Mouse (Mus musculus) limb, embryonic 11.5 days (tissue): Measurements from ENCODE around the gene Zdhhc14. TPM values are rescaled to one million over a fixed set of nuclear protein-coding genes. Genes with fewer than 3 reads are reported as not detected.

ENCODE experiments used
- ATAC-seq: fragments of 200-750 bp; cut with Nextera tagmentation; 2 replicates; pipeline ENCODE4 v1.8.0; 2017; ENCODE audit warnings: low read depth; ENCODE audit not compliant: insufficient number of reproducible peaks, low FRiP score, low TSS enrichment
- DNase-seq: peaks from one replicate; pipeline ENCODE4 v3.0.0-alpha.2; 2015; ENCODE audit warnings: low spot score
- H3K27ac ChIP-seq: fragments of 300-500 bp; sonication (generic); replicated peaks from 2 replicates; pipeline ENCODE4 v1.5.1; 2014; ENCODE audit warnings: low read depth, mild to moderate bottlenecking, low read length
- H3K27me3 ChIP-seq: fragments of 300-500 bp; sonication (generic); 2 replicates; pipeline ENCODE4 v1.6.1; 2014; ENCODE audit warnings: mild to moderate bottlenecking, low read length, mixed read lengths; ENCODE audit not compliant: control insufficient read depth, insufficient read depth
- H3K36me3 ChIP-seq: fragments of 300-500 bp; sonication (generic); 2 replicates; pipeline ENCODE4 v1.6.1; 2014; ENCODE audit warnings: mild to moderate bottlenecking, low read length, moderate library complexity, mixed read lengths; ENCODE audit not compliant: control insufficient read depth, insufficient read depth
- H3K4me1 ChIP-seq: fragments of 300-500 bp; sonication (generic); 2 replicates; pipeline ENCODE4 v1.6.1; 2014; ENCODE audit warnings: low read length, mixed read lengths; ENCODE audit not compliant: control insufficient read depth, insufficient read depth
- H3K4me2 ChIP-seq: fragments of 300-500 bp; sonication (generic); 2 replicates; pipeline ENCODE4 v1.6.1; 2014; ENCODE audit warnings: low read depth, mild to moderate bottlenecking, moderate library complexity; ENCODE audit not compliant: severe bottlenecking
- H3K4me3 ChIP-seq: fragments of 300-500 bp; sonication (generic); 2 replicates; pipeline ENCODE4 v1.5.1; 2014; ENCODE audit warnings: low read depth, low read length
- H3K9ac ChIP-seq: fragments of 300-500 bp; sonication (generic); 2 replicates; pipeline ENCODE4 v1.6.1; 2014; ENCODE audit warnings: mild to moderate bottlenecking, low read length
- H3K9me3 ChIP-seq: fragments of 300-500 bp; sonication (generic); 2 replicates; pipeline ENCODE4 v1.6.1; 2016; ENCODE audit warnings: low read length; ENCODE audit not compliant: control insufficient read depth
- WGBS: fragments of 180-500 bp; shearing (Covaris S2); extraction: QIAGEN DNeasy Blood & Tissue Kit; methylation state at CpG from one replicate; pipeline ENCODE4 v1.1.7; 2014; 5-methylcytosine and 5-hydroxymethylcytosine counted together
- polyA plus RNA-seq: library from polyadenylated mRNA; unstranded; fragments of >200 nt; fragmentation: Nextera tagmentation; extraction: Ambion mirVana; gene quantifications from 2 replicates; pipeline ENCODE4 v1.2.1, GENCODE M21; 2014

The Zdhhc14 gene
- polyA plus RNA-seq, 1 experiment from 2014 or later, result 1.4 TPM

- no peak overlapping the region for H3K27ac ChIP-seq
- no peaks in the 10 kb centered on the region for H3K36me3 ChIP-seq
- ATAC-seq, result no peak
- no peak overlapping the region for H3K9ac ChIP-seq
- no peaks in the 10 kb centered on the region for H3K9me3 ChIP-seq
- 26% methylated on average over 7 of the region's 7 CpGs for WGBS
- DNase-seq, result peak; percentile 32
- no peaks in the 10 kb centered on the region for H3K4me1 ChIP-seq
- no peaks in the 10 kb centered on the region for H3K27me3 ChIP-seq
- H3K4me3 ChIP-seq, result no peak overlapping the region
- no peak overlapping the region for H3K4me2 ChIP-seq
Observed at GRCm38 (mm10) chr17:5733400-5733799, 241.0 kb downstream of the Zdhhc14 start.

GRCm38 (mm10) chr17:5741061-5741460 lies 248.7 kb downstream of the Zdhhc14 start:
- no peaks in the 10 kb centered on the region for H3K36me3 ChIP-seq
- no peak for ATAC-seq
- no peak for DNase-seq
- H3K4me3 ChIP-seq, result no peak overlapping the region
- H3K9me3 ChIP-seq, result no peaks in the 10 kb centered on the region
- no peak overlapping the region for H3K4me2 ChIP-seq
- no peak overlapping the region for H3K27ac ChIP-seq
- 90% methylated on average over 6 of the region's 6 CpGs for WGBS
- no peaks in the 10 kb centered on the region for H3K4me1 ChIP-seq
- no peak overlapping the region for H3K9ac ChIP-seq
- H3K27me3 ChIP-seq, result no peaks in the 10 kb centered on the region

- Histone ChIP-seq H3K9me3 (no peaks in the 10 kb centered on the region), H3K9ac (no peak overlapping the region), H3K27me3 (no peaks in the 10 kb centered on the region), H3K4me1 (no peaks in the 10 kb centered on the region), H3K27ac (no peak overlapping the region), H3K4me2 (no peak overlapping the region), H3K4me3 (no peak overlapping the region), H3K36me3 (no peaks in the 10 kb centered on the region)
- 91% methylated on average over 5 of the region's 5 CpGs for WGBS
- ATAC-seq (no peak), DNase-seq (no peak)
Observed at GRCm38 (mm10) chr17:5744016-5744415, 251.7 kb downstream of the Zdhhc14 start.

GRCm38 (mm10) chr17:5746378-5746777 lies 254.0 kb downstream of the Zdhhc14 start:
- ATAC-seq, result no peak
- no peaks in the 10 kb centered on the region for H3K36me3 ChIP-seq
- H3K9me3 ChIP-seq, result no peaks in the 10 kb centered on the region
- H3K4me2 ChIP-seq, result no peak overlapping the region
- no peaks in the 10 kb centered on the region for H3K4me1 ChIP-seq
- H3K27me3 ChIP-seq, result no peaks in the 10 kb centered on the region
- no peak overlapping the region for H3K9ac ChIP-seq
- 92% methylated on average over 3 of the region's 3 CpGs for WGBS
- H3K27ac ChIP-seq, result no peak overlapping the region
- no peak for DNase-seq
- no peak overlapping the region for H3K4me3 ChIP-seq

GRCm38 (mm10) chr17:5747539-5748500 lies 255.5 kb downstream of the Zdhhc14 start:
- no peak overlapping the region for H3K9ac ChIP-seq
- 80% methylated on average over 16 of the region's 16 CpGs for WGBS
- no peak overlapping the region for H3K27ac ChIP-seq
- no peaks in the 10 kb centered on the region for H3K36me3 ChIP-seq
- no peak overlapping the region for H3K4me2 ChIP-seq
- H3K4me3 ChIP-seq, result no peak overlapping the region
- no peak for DNase-seq
- no peaks in the 10 kb centered on the region for H3K27me3 ChIP-seq
- no peaks in the 10 kb centered on the region for H3K9me3 ChIP-seq
- H3K4me1 ChIP-seq, result 0 out of 2 replicates have a peak, but pooled peaks cover 2% of the 10 kb centered on the region
- ATAC-seq, result no peak

- H3K36me3 ChIP-seq, result no peaks in the 10 kb centered on the region
- 12% methylated on average over 4 of the region's 4 CpGs for WGBS
- H3K27ac ChIP-seq, result no peak overlapping the region
- DNase-seq (peak; percentile 38), ATAC-seq (no peak)
- H3K9me3 ChIP-seq, result no peaks in the 10 kb centered on the region
- no peak overlapping the region for H3K4me2 ChIP-seq
- no peak overlapping the region for H3K9ac ChIP-seq
- H3K4me1 ChIP-seq, result 0 out of 2 replicates have a peak, but pooled peaks cover 2% of the 10 kb centered on the region
- no peaks in the 10 kb centered on the region for H3K27me3 ChIP-seq
- no peak overlapping the region for H3K4me3 ChIP-seq
Observed at GRCm38 (mm10) chr17:5748501-5748894, 256.1 kb downstream of the Zdhhc14 start.

- DNase-seq (no peak), ATAC-seq (no peak)
- no peak overlapping the region for H3K27ac ChIP-seq
- no peak overlapping the region for H3K9ac ChIP-seq
- H3K4me3 ChIP-seq, result no peak overlapping the region
- H3K9me3 ChIP-seq, result no peaks in the 10 kb centered on the region
- H3K36me3 ChIP-seq, result no peaks in the 10 kb centered on the region
- no peak overlapping the region for H3K4me2 ChIP-seq
- WGBS, result 78% methylated on average over 4 of the region's 4 CpGs
- H3K27me3 ChIP-seq, result no peaks in the 10 kb centered on the region
- H3K4me1 ChIP-seq, result 0 out of 2 replicates have a peak, but pooled peaks cover 2% of the 10 kb centered on the region
Observed at GRCm38 (mm10) chr17:5750278-5750677, 257.9 kb downstream of the Zdhhc14 start.

GRCm38 (mm10) chr17:5751066-5751465 lies 258.7 kb downstream of the Zdhhc14 start:
- H3K4me2 ChIP-seq, result no peak overlapping the region
- no peaks in the 10 kb centered on the region for H3K9me3 ChIP-seq
- 72% methylated on average over 3 of the region's 3 CpGs for WGBS
- no peaks in the 10 kb centered on the region for H3K27me3 ChIP-seq
- DNase-seq (no peak), ATAC-seq (no peak)
- no peak overlapping the region for H3K9ac ChIP-seq
- H3K4me1 ChIP-seq, result 0 out of 2 replicates have a peak, but pooled peaks cover 2% of the 10 kb centered on the region
- H3K36me3 ChIP-seq, result no peaks in the 10 kb centered on the region
- H3K27ac ChIP-seq, result no peak overlapping the region
- no peak overlapping the region for H3K4me3 ChIP-seq
